Mouse (Mus musculus) G1E (cell line): ENCODE measurements at regions not wholly inside any gene's neighbourhood (a gene's known extent, or its start where the extent isn't known, plus 50 kb on each side); places are given as distances from the start of the nearest gene placed in this dataset.

Experiments
- ATAC-seq: 2 replicates; pipeline ENCODE4 v1.8.0; 2016; ENCODE audit warnings: mild to moderate bottlenecking; ENCODE audit not compliant: insufficient number of reproducible peaks, poor library complexity, low FRiP score, severe bottlenecking; ENCODE audit errors: extremely low read depth
- DNase-seq: peaks from one replicate; pipeline ENCODE4 v3.0.0; 2012; ENCODE audit warnings: low spot score
- H3K27me3 ChIP-seq: 2 replicates; pipeline ENCODE4 v1.6.1; 2012; ENCODE audit warnings: mild to moderate bottlenecking, low read length, inconsistent platforms; ENCODE audit not compliant: insufficient read depth
- H3K36me3 ChIP-seq: replicated peaks from 2 replicates; pipeline ENCODE3; 2012; ENCODE audit warnings: mild to moderate bottlenecking, inconsistent platforms
- H3K4me1 ChIP-seq: 2 replicates; pipeline ENCODE4 v1.6.1; 2012; ENCODE audit warnings: low read depth, low read length, inconsistent platforms, mixed read lengths; ENCODE audit not compliant: insufficient read depth
- H3K4me3 ChIP-seq: 2 replicates; pipeline ENCODE4 v1.5.1; 2012; ENCODE audit warnings: low read depth, mild to moderate bottlenecking, inconsistent platforms, low read length, moderate library complexity, mixed read lengths
- H3K9me3 ChIP-seq: replicated peaks from 2 replicates; pipeline ENCODE4 v1.6.1; 2012; ENCODE audit warnings: inconsistent platforms
- CTCF ChIP-seq: IDR thresholded peaks from 2 replicates; pipeline ENCODE4 v1.5.1; 2012; ENCODE audit warnings: low read depth, low read length, inconsistent platforms, mixed read lengths
- GATA1 ChIP-seq: IDR thresholded peaks from 2 replicates; pipeline ENCODE4 v1.6.1; 2012; ENCODE audit warnings: borderline replicate concordance, low read length, inconsistent platforms, mixed read lengths
- GATA2 ChIP-seq: IDR thresholded peaks from 2 replicates; pipeline ENCODE4 v1.6.1; 2012; ENCODE audit warnings: low read depth, low read length, inconsistent platforms, borderline replicate concordance
- POLR2AphosphoS5 ChIP-seq: IDR thresholded peaks from 2 replicates; pipeline ENCODE4 v1.6.1; 2012; ENCODE audit warnings: low read depth, low read length, inconsistent platforms; ENCODE audit not compliant: insufficient replicate concordance
- TAL1 ChIP-seq: conservative IDR thresholded peaks from 2 replicates; pipeline ENCODE4 v1.6.1; 2012; ENCODE audit warnings: low read depth, low read length, inconsistent platforms, mixed read lengths

DNA sequence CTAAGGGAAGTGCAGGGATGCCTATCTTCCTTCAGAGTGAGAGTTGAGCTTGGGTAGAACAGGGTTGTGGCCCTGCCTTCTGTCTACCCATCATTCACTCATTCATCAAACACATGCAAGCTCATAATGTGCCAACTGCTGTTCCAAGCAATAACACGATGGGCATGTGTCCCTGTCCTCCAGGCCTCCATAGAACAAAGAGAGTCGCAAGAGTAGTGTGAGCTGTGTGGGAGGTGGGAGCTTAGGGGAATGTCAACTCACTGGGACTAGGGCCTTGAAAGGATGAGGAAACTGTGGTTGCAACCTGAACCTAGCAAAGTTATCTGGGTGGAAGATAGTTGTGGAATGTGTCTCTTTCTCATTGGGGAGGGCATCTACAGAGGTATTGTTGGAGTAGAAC lies 157.7 kb upstream of the Gmds start:
- Histone ChIP-seq H3K9me3 (no peaks in the 10 kb centered on the region), H3K4me1 (no peaks in the 10 kb centered on the region), H3K36me3 (no peaks in the 10 kb centered on the region), H3K4me3 (no peak overlapping the region), H3K27me3 (peaks cover 19% of the 10 kb centered on the region)
- no peak for TF ChIP-seq GATA1
- no peak for TF ChIP-seq TAL1
- no peak for TF ChIP-seq CTCF
- no peak for TF ChIP-seq POLR2AphosphoS5
- TF ChIP-seq GATA2: no peak
- ATAC-seq (no peak), DNase-seq (no peak)

DNA sequence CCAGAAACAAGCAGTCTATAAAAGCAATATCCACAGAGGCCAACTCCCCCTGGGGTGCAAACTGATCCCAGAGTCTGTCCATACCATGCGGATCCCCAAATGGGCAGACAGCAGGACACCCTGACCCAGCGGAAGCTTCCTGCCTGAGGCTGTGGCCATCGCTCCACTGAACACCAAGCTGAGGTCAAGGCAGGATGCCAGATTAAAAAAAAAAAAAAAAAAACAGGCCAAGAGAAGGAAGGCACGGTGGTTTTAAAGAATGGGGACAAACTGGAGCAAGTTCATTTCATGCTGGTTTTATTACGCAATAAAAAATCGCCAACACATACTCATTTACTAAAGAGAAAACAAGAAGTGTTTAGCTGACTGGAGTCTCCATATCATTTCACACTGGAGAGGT lies 156.5 kb upstream of the Gmds start:
- Histone ChIP-seq H3K36me3 (no peaks in the 10 kb centered on the region), H3K4me3 (no peak overlapping the region), H3K4me1 (no peaks in the 10 kb centered on the region), H3K27me3 (peaks cover 22% of the 10 kb centered on the region), H3K9me3 (no peaks in the 10 kb centered on the region)
- DNase-seq (no peak), ATAC-seq (no peak)
- TF ChIP-seq TAL1 (no peak), POLR2AphosphoS5 (no peak), CTCF (no peak), GATA2 (no peak), GATA1 (no peak)

DNA sequence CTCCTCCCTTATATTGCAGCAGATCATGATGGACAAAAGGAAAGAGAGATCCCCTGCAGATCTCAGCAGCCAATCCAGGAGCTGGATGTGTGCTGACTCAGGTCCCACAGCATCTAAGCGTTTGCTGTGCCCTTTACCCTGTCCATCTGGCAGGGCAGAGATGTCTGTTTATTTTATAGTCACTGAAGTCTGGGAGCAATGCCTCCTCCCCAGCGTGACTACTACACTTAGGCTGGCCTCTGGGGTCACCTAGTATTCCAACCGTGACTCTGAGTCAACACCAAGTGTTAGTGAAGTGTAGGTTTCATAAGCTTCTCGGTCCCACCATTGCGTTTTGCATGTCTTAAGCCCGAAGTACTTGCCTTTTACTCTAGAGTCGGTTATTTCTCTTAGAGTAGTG lies 155.3 kb upstream of the Gmds start:
- ATAC-seq: no peak

DNA sequence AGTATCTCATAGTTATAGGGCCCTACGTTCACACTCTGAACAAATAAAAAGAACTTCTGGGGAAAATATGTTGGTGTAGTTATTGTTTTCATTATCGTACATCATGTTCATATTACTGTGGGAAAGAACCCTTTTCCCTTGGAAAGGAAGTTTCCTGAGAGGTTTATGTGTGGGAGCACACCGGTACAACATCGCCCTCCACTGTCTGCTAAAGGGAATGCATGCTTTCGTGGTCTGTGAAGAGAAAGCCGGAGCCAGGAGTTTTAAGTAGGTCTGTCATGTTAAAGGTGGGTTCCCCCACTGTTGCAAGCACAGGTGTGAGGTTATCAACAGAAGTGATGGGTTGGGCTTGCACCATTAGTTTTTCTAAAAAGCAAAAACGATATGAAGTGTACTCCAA lies 154.8 kb upstream of the Gmds start:
- Histone ChIP-seq H3K27me3 (peaks cover 22% of the 10 kb centered on the region), H3K4me3 (no peak overlapping the region), H3K9me3 (no peaks in the 10 kb centered on the region), H3K4me1 (no peaks in the 10 kb centered on the region), H3K36me3 (no peaks in the 10 kb centered on the region)
- TF ChIP-seq GATA1 (no peak), TAL1 (no peak), CTCF (no peak), GATA2 (no peak), POLR2AphosphoS5 (no peak)
- no peak for DNase-seq
- ATAC-seq: no peak

More for the DNA sequence above, 155.3 kb upstream of the Gmds start:
- H3K27me3 ChIP-seq: peaks cover 22% of the 10 kb centered on the region
- H3K9me3 ChIP-seq: no peaks in the 10 kb centered on the region
- TF ChIP-seq GATA1: no peak
- H3K4me1 ChIP-seq: no peaks in the 10 kb centered on the region
- no peak overlapping the region for H3K4me3 ChIP-seq
- no peak for DNase-seq
- no peaks in the 10 kb centered on the region for H3K36me3 ChIP-seq

DNA sequence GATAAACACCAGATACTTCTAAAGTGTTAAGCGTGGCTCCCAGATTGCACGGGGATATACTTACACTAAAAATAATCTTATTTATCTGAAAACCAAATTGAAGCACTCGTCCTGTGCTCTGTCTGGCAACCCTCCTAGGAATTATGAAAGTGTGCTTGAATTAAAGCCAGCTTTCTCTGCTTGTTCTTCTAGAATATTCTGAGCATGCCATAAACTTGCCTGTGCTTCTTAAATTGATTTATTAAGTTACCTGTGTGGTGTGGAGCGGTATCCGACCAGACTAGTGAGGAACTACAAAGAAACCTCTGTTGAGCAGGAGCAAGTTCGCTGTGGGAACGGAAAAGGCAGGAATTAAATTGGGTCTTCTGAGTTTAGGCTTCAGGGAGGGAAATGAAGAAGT lies 154.0 kb upstream of the Gmds start:
- H3K27me3 ChIP-seq: peaks cover 22% of the 10 kb centered on the region
- no peak for ATAC-seq
- H3K36me3 ChIP-seq: no peaks in the 10 kb centered on the region
- no peak overlapping the region for H3K4me3 ChIP-seq
- no peak for DNase-seq
- no peak for TF ChIP-seq GATA1
- TF ChIP-seq TAL1: no peak
- no peak for TF ChIP-seq CTCF
- no peak for TF ChIP-seq POLR2AphosphoS5
- TF ChIP-seq GATA2: no peak
- H3K9me3 ChIP-seq: no peaks in the 10 kb centered on the region
- H3K4me1 ChIP-seq: no peaks in the 10 kb centered on the region

DNA sequence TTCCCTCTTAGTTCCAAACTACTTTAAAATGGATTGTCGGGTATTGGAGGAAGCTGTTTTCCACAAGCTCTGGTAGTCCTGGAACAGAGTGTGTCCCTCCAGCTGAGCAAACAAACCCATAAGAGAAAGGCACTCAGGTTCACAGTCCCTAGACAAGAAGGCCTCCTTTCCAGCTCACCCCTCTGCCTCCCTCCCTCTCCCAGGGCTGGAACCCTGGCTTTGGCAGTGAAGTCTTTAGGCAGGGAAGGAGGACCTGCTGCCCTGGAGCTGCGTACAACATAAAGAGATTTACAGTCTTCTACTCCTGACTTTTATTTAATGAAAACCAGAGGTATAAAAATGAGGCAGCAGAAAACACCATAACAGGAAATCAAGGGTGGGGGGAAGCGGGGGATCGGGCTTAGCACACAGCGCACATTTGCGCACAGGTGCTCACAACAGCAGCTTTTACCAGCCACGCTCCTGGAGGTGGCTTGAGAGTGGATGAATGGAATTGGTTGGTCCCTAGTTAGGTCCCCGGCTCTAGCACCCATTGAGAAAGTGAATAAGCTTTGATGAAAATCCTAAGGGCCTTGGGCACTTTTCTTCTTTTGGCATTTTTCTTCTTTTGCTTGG lies 143.0 kb upstream of the Gmds start:
- no peak for TF ChIP-seq GATA2
- TF ChIP-seq GATA1: no peak
- Histone ChIP-seq H3K36me3 (no peaks in the 10 kb centered on the region), H3K27me3 (peaks cover 14% of the 10 kb centered on the region; the same call in 1 of the 2 replicates), H3K4me3 (no peak overlapping the region), H3K4me1 (no peaks in the 10 kb centered on the region), H3K9me3 (no peaks in the 10 kb centered on the region)
- DNase-seq (no peak), ATAC-seq (no peak)

DNA sequence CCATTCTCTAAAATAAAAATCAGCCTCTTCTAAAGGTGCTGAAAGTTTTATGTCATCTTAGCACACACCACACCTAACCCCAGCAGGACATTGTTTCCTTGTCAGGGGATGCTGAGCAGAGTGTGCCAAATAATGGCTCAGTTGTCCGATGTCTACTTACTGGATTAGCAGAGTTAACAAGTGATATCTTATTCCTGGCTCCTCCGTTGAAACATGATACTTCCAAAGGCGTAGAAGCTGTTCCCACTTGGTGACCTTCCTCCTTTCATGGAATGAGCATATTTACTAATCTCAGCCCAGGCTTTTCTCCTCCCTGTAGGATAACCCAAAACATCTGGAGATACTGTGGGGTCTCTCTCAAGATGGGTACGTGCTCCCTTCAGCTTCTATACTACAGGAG lies 141.5 kb upstream of the Gmds start:
- Histone ChIP-seq H3K4me1 (no peaks in the 10 kb centered on the region), H3K36me3 (no peaks in the 10 kb centered on the region), H3K27me3 (peaks cover 14% of the 10 kb centered on the region; the same call in 1 of the 2 replicates), H3K4me3 (no peak overlapping the region), H3K9me3 (no peaks in the 10 kb centered on the region)
- ATAC-seq: no peak
- no peak for DNase-seq
- TF ChIP-seq TAL1: no peak
